Mouse (Mus musculus) neural tube, embryonic 15.5 days (tissue): ENCODE results near the gene Atn1. TPM values are rescaled to one million over a fixed set of nuclear protein-coding genes. Genes with fewer than 3 reads are reported as not detected.

Experiments
- microRNA counts: library from miRNA; unstranded; fragments of <30 nt; microRNA quantifications from one replicate; lab custom pipeline; 2016
- microRNA-seq: library from miRNA; unstranded; fragments of <30 nt; microRNA quantifications from one replicate; pipeline ENCODE4, GENCODE M21; 2017
- polyA plus RNA-seq: library from polyadenylated mRNA; unstranded; fragments of >200 nt; fragmentation: Nextera tagmentation; extraction: Ambion mirVana; gene quantifications from 2 replicates; pipeline ENCODE4 v1.2.1, GENCODE M21; 2015

The Atn1 gene
- polyA plus RNA-seq, 1 experiment from 2014 or later = 23.1 TPM

MicroRNAs within 50 kb of the gene (microRNA counts, 519-probe panel; counts per million panel counts)
- microRNA mmu-miR-141 (lab: Ali Mortazavi, UCI) (2,238 counts per million, percentile 50 among the panel's probes with 10 or more counts), microRNA mmu-miR-200c (lab: Ali Mortazavi, UCI) (2,838 counts per million, percentile 67 among the panel's probes with 10 or more counts)

Small RNAs within 50 kb of the gene (microRNA-seq; reads per million reads assigned to microRNA genes)
- gene Mir141 (3.6 reads per million, percentile 14 among the genes with 10 or more reads in this experiment), gene Mir200c (35.1 reads per million, percentile 39 among the genes with 10 or more reads in this experiment)

Other genes with a start within 250 kb of the Atn1 start
- gene C1ra, start 244.1 kb downstream of the Atn1 start, polyA plus RNA-seq = 0.31 and 1.4 TPM in 2 replicates
- gene C1s1, start 214.2 kb downstream of the Atn1 start, polyA plus RNA-seq = 1.1 and 2.8 TPM in 2 replicates
- not detected in 2 replicates for gene C1rb, start 186.2 kb downstream of the Atn1 start, polyA plus RNA-seq
- 0.20 TPM in 1 of 2 replicates, not detected in the other for gene C1s2, start 120.4 kb downstream of the Atn1 start, polyA plus RNA-seq
- gene Lpcat3, start 93.5 kb downstream of the Atn1 start, polyA plus RNA-seq = 47.2 and 56.6 TPM in 2 replicates
- gene Emg1, start 44.3 kb downstream of the Atn1 start, polyA plus RNA-seq = 99.9 and 132 TPM in 2 replicates
- gene Phb2, start 44.2 kb downstream of the Atn1 start, polyA plus RNA-seq = 267 and 291 TPM in 2 replicates
- 4.8 and 24.7 TPM in 2 replicates for gene Ptpn6, start 17.8 kb downstream of the Atn1 start, polyA plus RNA-seq
- 572 and 623 TPM in 2 replicates for gene Grcc10, start 15.2 kb downstream of the Atn1 start, polyA plus RNA-seq
- gene Gm45234, start 503 bp downstream of the Atn1 start, polyA plus RNA-seq = 0.17 TPM in 1 of 2 replicates, not detected in the other
- gene Eno2, start 13.1 kb upstream of the Atn1 start, polyA plus RNA-seq = 197 and 226 TPM in 2 replicates
- gene Lrrc23, start 23.2 kb upstream of the Atn1 start, polyA plus RNA-seq = 1.5 and 1.7 TPM in 2 replicates
- gene Spsb2, start 52.1 kb upstream of the Atn1 start, polyA plus RNA-seq = 7.9 and 9.2 TPM in 2 replicates
- 481 and 545 TPM in 2 replicates for gene Tpi1, start 57.8 kb upstream of the Atn1 start, polyA plus RNA-seq
- 190 and 199 TPM in 2 replicates for gene Usp5, start 73.0 kb upstream of the Atn1 start, polyA plus RNA-seq
- gene Cdca3, start 73.0 kb upstream of the Atn1 start, polyA plus RNA-seq = 23.7 and 52.8 TPM in 2 replicates
- gene Gnb3, start 83.8 kb upstream of the Atn1 start, polyA plus RNA-seq = 0.69 and 0.70 TPM in 2 replicates
- gene P3h3, start 101.2 kb upstream of the Atn1 start, polyA plus RNA-seq = 22.2 and 24.0 TPM in 2 replicates
- gene Gpr162, start 107.5 kb upstream of the Atn1 start, polyA plus RNA-seq = 28.9 and 33.8 TPM in 2 replicates
- gene Cd4, start 131.7 kb upstream of the Atn1 start, polyA plus RNA-seq = 0.17 and 0.61 TPM in 2 replicates
- 3.2 and 3.5 TPM in 2 replicates for gene Lag3, start 155.2 kb upstream of the Atn1 start, polyA plus RNA-seq
- 637 and 745 TPM in 2 replicates for gene Ptms, start 163.6 kb upstream of the Atn1 start, polyA plus RNA-seq
- gene Mlf2, start 174.9 kb upstream of the Atn1 start, polyA plus RNA-seq = 543 and 603 TPM in 2 replicates
- 95.4 and 112 TPM in 2 replicates for gene Cops7a, start 209.0 kb upstream of the Atn1 start, polyA plus RNA-seq
- 59.4 and 72.4 TPM in 2 replicates for gene Pianp, start 240.2 kb upstream of the Atn1 start, polyA plus RNA-seq